Mouse (Mus musculus) brain, embryonic 18.5 days (tissue): ENCODE measurements around the gene Trpm8.

Experiments used
- DNase-seq: peaks from one replicate; pipeline ENCODE4 v3.0.0-alpha.2; 2012; ENCODE audit warnings: low read depth, low spot score

Gene Trpm8

GRCm38 (mm10) chr1:88264869-88265240, 12.6 kb upstream of the Trpm8 start:
- DNase-seq, result no peak

GRCm38 (mm10) chr1:88266123-88266522, 11.3 kb upstream of the Trpm8 start:
- DNase-seq, result no peak

- no peak for DNase-seq
Observed at GRCm38 (mm10) chr1:88267489-88267888, 10.0 kb upstream of the Trpm8 start.

- DNase-seq, result no peak
Observed at GRCm38 (mm10) chr1:88268070-88268469, 9.4 kb upstream of the Trpm8 start.

- no peak for DNase-seq
Observed at GRCm38 (mm10) chr1:88269539-88270309, 7.7 kb upstream of the Trpm8 start.

- no peak for DNase-seq
Observed at GRCm38 (mm10) chr1:88272851-88273250, 4.6 kb upstream of the Trpm8 start.

- DNase-seq, result no peak
Observed at GRCm38 (mm10) chr1:88273326-88273725, 4.1 kb upstream of the Trpm8 start.

- no peak for DNase-seq
Observed at GRCm38 (mm10) chr1:88273832-88274231, 3.6 kb upstream of the Trpm8 start.

- no peak for DNase-seq
Observed at GRCm38 (mm10) chr1:88274371-88275077, 2.9 kb upstream of the Trpm8 start.

- no peak for DNase-seq
Observed at GRCm38 (mm10) chr1:88275078-88275680, 2.3 kb upstream of the Trpm8 start.

- DNase-seq, result no peak
Observed at GRCm38 (mm10) chr1:88275698-88276523, 1.6 kb upstream of the Trpm8 start.

GRCm38 (mm10) chr1:88276524-88277097, 850 bp upstream of the Trpm8 start:
- no peak for DNase-seq

GRCm38 (mm10) chr1:88277818-88278511, 504 bp downstream of the Trpm8 start:
- no peak for DNase-seq

- DNase-seq, result no peak
Observed at GRCm38 (mm10) chr1:88279111-88280005, 1.9 kb downstream of the Trpm8 start.

GRCm38 (mm10) chr1:88280006-88280690, 2.7 kb downstream of the Trpm8 start:
- DNase-seq, result no peak

GRCm38 (mm10) chr1:88282301-88282700, 4.8 kb downstream of the Trpm8 start:
- no peak for DNase-seq

- no peak for DNase-seq
Observed at GRCm38 (mm10) chr1:88283376-88284227, 6.1 kb downstream of the Trpm8 start.

- no peak for DNase-seq
Observed at GRCm38 (mm10) chr1:88284228-88284945, 6.9 kb downstream of the Trpm8 start.
